Mouse (Mus musculus): ENCODE results near the gene Rnf213. TPM values are rescaled to one million over a fixed set of nuclear protein-coding genes. Genes with fewer than 3 reads are reported as not detected.

Gene Rnf213
- total RNA-seq, 2 experiments from 2014 or later = 3.6 to 4.3 TPM

DNA sequence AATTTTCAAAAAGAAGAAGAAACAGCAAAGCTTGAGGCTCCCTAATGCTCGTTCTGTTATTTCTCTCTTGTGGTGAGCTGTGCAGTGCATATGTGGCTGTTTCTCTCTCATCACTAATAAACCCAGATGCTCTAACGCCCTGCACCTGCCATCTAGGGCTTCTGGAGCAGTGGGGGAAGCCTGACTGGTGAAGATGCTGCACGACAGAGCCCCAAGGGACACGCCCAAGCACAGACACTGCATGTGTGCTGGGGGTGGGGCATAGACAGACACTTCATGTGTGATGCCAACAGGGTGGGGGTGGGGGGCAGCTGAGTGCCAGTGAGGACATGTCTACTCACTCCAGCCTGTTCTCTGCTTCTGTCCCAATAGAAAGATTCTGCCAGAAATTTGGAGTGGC lies 41.4 kb downstream of the Rnf213 start:
- no peak for DNase-seq (ENCODE audit: extremely low spot score in 1 of 2, low spot score in 1 of 2)

GRCm38 (mm10) chr11:119435880-119436872 lies 43.3 kb downstream of the Rnf213 start:
- DNase-seq (ENCODE audit: extremely low spot score in 1 of 2, low spot score in 1 of 2) = peak in 1 of 2 experiments; percentile 26

DNA sequence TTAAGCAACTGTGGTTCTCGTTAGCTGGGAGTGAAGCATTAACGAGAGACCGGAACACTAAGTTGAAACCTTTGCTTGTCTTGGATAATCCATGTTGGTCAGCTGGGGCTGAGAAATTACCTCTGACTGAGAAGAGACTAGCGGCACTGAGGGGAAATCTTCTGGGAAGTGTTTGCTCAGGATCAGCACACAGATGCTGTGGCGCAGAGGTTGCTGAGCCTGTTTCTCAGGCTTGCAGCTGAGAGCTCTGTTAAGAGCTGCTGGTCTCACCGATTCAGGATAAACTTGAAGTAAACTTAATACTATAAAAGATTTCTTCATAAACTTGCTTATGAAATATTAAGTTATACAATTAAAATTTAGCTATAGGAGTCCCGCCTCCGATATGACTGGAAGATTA lies 45.9 kb downstream of the Rnf213 start:
- DNase-seq (ENCODE audit: extremely low spot score in 1 of 2, low spot score in 1 of 2) = no peak

DNA sequence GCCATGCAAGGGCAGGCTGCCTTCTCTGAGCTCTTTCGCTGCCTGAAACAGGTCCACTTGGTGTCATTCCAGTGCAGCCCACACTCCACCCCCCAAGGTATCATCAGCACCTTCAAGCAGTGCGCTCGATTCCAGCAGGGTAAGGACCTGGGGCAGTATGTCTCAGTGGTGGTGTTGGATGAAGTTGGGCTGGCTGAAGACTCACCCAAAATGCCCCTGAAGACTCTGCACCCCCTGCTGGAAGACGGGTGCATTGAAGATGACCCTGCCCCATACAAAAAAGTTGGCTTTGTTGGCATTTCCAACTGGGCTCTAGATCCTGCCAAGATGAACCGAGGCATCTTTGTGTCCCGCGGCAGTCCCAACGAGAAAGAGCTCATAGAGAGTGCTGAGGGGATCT lies 49.3 kb downstream of the Rnf213 start:
- DNase-seq (ENCODE audit: extremely low spot score in 1 of 2, low spot score in 1 of 2) = no peak

- no peak for DNase-seq (ENCODE audit: extremely low spot score in 1 of 2, low spot score in 1 of 2)
Measured at GRCm38 (mm10) chr11:119443442-119443841, 50.5 kb downstream of the Rnf213 start.

GRCm38 (mm10) chr11:119456097-119456496 lies 63.2 kb downstream of the Rnf213 start:
- no peak for DNase-seq (ENCODE audit: extremely low spot score in 1 of 2, low spot score in 1 of 2)

- no peak for DNase-seq (ENCODE audit: extremely low spot score in 1 of 2, low spot score in 1 of 2)
Measured at GRCm38 (mm10) chr11:119477876-119478275, 85.0 kb downstream of the Rnf213 start.

- peak; percentile 100 for DNase-seq (ENCODE audit: extremely low spot score in 1 of 2, low spot score in 1 of 2)
Measured at GRCm38 (mm10) chr11:119490861-119491689, 98.2 kb downstream of the Rnf213 start, which contains the start of gene Endov. TSS of gene Endov (plus strand) at chr11:119491347.

- peak in 1 of 2 experiments; percentile 36 for DNase-seq (ENCODE audit: extremely low spot score in 1 of 2, low spot score in 1 of 2)
Measured at GRCm38 (mm10) chr11:119491690-119492087, 98.8 kb downstream of the Rnf213 start.

GRCm38 (mm10) chr11:119492830-119493229 lies 99.9 kb downstream of the Rnf213 start:
- no peak for DNase-seq (ENCODE audit: extremely low spot score in 1 of 2, low spot score in 1 of 2)

GRCm38 (mm10) chr11:119493516-119493915 lies 100.6 kb downstream of the Rnf213 start:
- DNase-seq (ENCODE audit: extremely low spot score in 1 of 2, low spot score in 1 of 2) = no peak

GRCm38 (mm10) chr11:119496147-119496546 lies 103.2 kb downstream of the Rnf213 start:
- DNase-seq (ENCODE audit: extremely low spot score in 1 of 2, low spot score in 1 of 2) = peak in 1 of 2 experiments; percentile 63

- no peak for DNase-seq (ENCODE audit: extremely low spot score in 1 of 2, low spot score in 1 of 2)
Measured at GRCm38 (mm10) chr11:119497451-119497850, 104.6 kb downstream of the Rnf213 start.

- DNase-seq (ENCODE audit: extremely low spot score in 1 of 2, low spot score in 1 of 2) = no peak
Measured at GRCm38 (mm10) chr11:119499297-119499696, 106.4 kb downstream of the Rnf213 start.

GRCm38 (mm10) chr11:119500011-119500410 lies 107.1 kb downstream of the Rnf213 start:
- DNase-seq (ENCODE audit: extremely low spot score in 1 of 2, low spot score in 1 of 2) = no peak

- peak; percentile 80 to 90 for DNase-seq (ENCODE audit: extremely low spot score in 1 of 2, low spot score in 1 of 2)
Measured at GRCm38 (mm10) chr11:119503675-119504074, 110.8 kb downstream of the Rnf213 start.

GRCm38 (mm10) chr11:119506386-119506785 lies 113.5 kb downstream of the Rnf213 start:
- DNase-seq (ENCODE audit: extremely low spot score in 1 of 2, low spot score in 1 of 2) = no peak

DNA sequence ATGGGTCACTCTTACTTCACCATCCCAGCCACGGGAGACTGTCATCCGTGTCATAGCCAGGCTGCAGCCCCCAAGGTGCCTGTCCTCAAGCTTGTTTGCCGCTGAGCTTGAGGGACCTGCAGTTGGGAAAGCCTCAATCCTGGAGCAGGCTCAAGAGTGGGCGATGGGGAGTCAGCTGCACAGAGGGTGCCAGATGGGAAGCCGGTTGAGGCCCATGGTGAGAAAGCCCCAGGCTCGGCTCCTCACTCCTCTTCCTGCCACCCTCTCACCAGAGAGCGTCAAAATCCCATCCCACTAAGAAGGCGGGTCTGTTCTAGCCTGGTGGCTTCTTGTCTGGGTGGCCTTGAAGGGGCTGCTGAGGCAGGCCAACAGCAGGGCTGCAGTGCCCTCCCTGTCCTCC lies 114.9 kb downstream of the Rnf213 start:
- DNase-seq (ENCODE audit: extremely low spot score in 1 of 2, low spot score in 1 of 2) = no peak

DNA sequence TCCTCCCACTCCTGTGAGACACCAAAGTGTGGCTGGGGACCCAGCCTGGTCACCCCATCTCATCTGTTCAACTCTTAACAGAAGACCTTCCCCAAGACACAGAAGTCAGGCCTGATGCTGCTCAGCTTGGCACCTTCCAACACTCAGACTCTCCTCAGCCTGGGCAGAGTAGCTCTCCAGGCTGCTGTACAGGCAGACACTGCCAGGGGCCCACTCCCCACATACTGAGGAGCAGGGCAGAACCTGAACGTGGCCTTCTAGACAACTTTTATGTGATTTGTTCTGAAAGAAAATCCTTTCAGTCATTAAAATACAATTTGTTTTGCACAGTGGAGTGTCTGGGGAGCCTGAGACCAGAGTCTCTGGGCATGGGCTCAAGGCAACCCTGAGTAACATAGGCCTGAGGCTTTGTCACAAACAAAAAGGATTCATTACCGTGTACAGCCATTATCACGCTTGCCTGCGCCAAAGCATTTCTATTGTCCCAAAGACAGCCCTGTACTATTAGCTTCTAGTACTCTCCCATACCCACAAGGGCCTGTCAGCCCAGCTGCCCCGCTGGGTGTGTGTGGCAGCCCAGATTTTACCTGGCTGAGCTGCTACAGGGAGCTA lies 116.4 kb downstream of the Rnf213 start:
- no peak for DNase-seq (ENCODE audit: extremely low spot score in 1 of 2, low spot score in 1 of 2)

GRCm38 (mm10) chr11:119513038-119513659 lies 120.2 kb downstream of the Rnf213 start:
- DNase-seq (ENCODE audit: extremely low spot score in 1 of 2, low spot score in 1 of 2) = no peak
